ENCODE assay signal across 24 mouse cellular contexts in genomic region chr1:73728377-73728776, GRCm38 (mm10).
"Had no signal": no experiment of that assay in that cellular context is flagged by ENCODE, and none has a peak within 500 bp of the region (broad histone marks: within the 10 kb centered on the region; RNA-seq: fewer than 3 reads in every experiment).

No protein-coding gene starts in this region.

- H3K4me1 ChIP-seq: hindbrain, embryonic 13.5 days; hindbrain, embryonic 15.5 days; kidney, embryonic 15.5 days; limb, embryonic 12.5 days; limb, embryonic 15.5 days had no signal

- H3K27me3 ChIP-seq: hindbrain, embryonic 13.5 days; hindbrain, embryonic 15.5 days; kidney, embryonic 15.5 days; limb, embryonic 12.5 days; limb, embryonic 15.5 days had no signal

- DNase-seq: forebrain, postnatal 0 days; gastrocnemius, postnatal 14 days; gastrocnemius, postnatal 36 days; heart, adult 11 months; heart, adult 2 months; heart, postnatal 14 days; heart, postnatal 36 days; kidney, adult 11 months; kidney, adult 2 months; kidney, adult 9 months; kidney, postnatal 14 days; kidney, postnatal 36 days; layer of hippocampus, adult 9-11 months; layer of hippocampus, postnatal 36 days; left cerebral cortex, postnatal 4 days had no signal

- H3K9me3 ChIP-seq: hindbrain, embryonic 13.5 days; hindbrain, embryonic 15.5 days; kidney, embryonic 15.5 days; limb, embryonic 12.5 days; limb, embryonic 15.5 days had no signal

- H3K9ac ChIP-seq: forebrain, postnatal 0 days; hindbrain, embryonic 13.5 days; hindbrain, embryonic 15.5 days; kidney, embryonic 15.5 days; limb, embryonic 12.5 days; limb, embryonic 15.5 days had no signal

- H3K36me3 ChIP-seq: hindbrain, embryonic 13.5 days; hindbrain, embryonic 15.5 days; kidney, embryonic 15.5 days; limb, embryonic 12.5 days; limb, embryonic 15.5 days had no signal

- H3K27ac ChIP-seq: heart, adult 2 months; hindbrain, embryonic 13.5 days; hindbrain, embryonic 15.5 days; hindbrain, postnatal 0 days; kidney, embryonic 15.5 days; kidney, postnatal 0 days; limb, embryonic 12.5 days; limb, embryonic 15.5 days had no signal

- ATAC-seq: forebrain, postnatal 0 days; hindbrain, postnatal 0 days; intestine, embryonic 16.5 days had no signal

- H3K4me3 ChIP-seq: heart, adult 2 months; hindbrain, embryonic 13.5 days; hindbrain, embryonic 15.5 days; kidney, embryonic 15.5 days; limb, embryonic 12.5 days; limb, embryonic 15.5 days had no signal

- H3K4me2 ChIP-seq: heart, embryonic 11.5 days; hindbrain, embryonic 13.5 days; hindbrain, embryonic 15.5 days; kidney, embryonic 15.5 days; limb, embryonic 12.5 days; limb, embryonic 15.5 days had no signal
